Mouse (Mus musculus) spleen, postnatal 10 days (tissue): Measurements from ENCODE around the gene Olfr418.
"Not testable (repeated sequence)": the region's sequence is repeated elsewhere in the genome, so short reads cannot be mapped to it uniquely, and the experiment has no call there.

ENCODE experiments used
- DNase-seq, 2 experiments: peaks; one replicate each; pipeline ENCODE4 v3.0.0; 2021 to 2022; ENCODE audit warnings: low spot score in 2 of 2

Gene Olfr418

GRCm38 (mm10) chr1:173265701-173266100 is at the start of gene Olfr418:
Gene Olfr418 (plus strand): TSS chr1:173266001.
- DNase-seq = no peak

GRCm38 (mm10) chr1:173216481-173216880 is 49.3 kb upstream of the Olfr418 start:
- DNase-seq = no peak

GRCm38 (mm10) chr1:173227081-173227480 is 38.7 kb upstream of the Olfr418 start, which contains the start of gene Fcer1a:
Gene Fcer1a (minus strand): TSS chr1:173227214.
- no peak for DNase-seq

GRCm38 (mm10) chr1:173237004-173237403 is 28.8 kb upstream of the Olfr418 start:
- DNase-seq = not testable (repeated sequence)

GRCm38 (mm10) chr1:173249888-173250287 is 15.9 kb upstream of the Olfr418 start:
- DNase-seq = no peak

DNA sequence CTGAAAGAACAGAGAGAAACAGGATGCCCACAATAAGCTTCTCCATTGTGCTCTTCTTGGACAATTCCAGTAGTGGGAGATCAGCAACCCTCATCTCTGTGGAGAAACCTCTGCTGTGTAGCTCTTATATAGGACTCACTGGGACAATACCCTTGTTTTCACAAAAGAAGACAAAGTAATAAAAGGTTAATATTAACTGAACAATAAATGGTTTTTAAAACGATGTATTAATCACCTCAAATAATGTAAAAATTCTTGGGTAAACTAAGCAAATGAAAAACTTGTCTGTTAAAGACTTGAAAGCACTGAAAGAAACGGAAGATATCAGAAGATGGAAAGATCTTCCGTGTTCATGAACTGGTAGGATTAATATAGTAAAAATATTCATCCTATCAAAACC is 11.9 kb downstream of the Olfr418 start, which contains the start of gene Mptx2:
TSS of gene Mptx2 (minus strand) at position 101 of the 400 bp plus-strand sequence.
- DNase-seq = no peak

DNA sequence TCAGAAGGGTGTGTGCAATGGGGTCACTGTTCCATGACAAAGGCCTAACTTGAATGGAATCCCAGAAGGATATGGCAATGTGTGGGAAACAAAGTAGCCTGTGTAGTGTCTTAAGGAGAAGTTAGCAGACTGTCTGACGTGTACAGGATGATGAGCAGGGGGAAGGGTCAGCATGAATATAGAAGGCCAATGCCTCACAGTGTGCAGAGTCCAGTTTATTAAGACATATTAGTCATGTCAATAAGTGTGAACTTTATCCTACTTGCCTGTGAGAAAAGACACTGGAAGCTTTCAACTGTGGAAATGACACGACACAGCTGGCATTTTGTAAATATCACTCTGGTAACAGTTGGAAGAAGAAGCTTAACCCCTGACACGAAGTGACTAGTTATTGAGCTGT is 37.0 kb downstream of the Olfr418 start:
- DNase-seq = not testable (repeated sequence)

DNA sequence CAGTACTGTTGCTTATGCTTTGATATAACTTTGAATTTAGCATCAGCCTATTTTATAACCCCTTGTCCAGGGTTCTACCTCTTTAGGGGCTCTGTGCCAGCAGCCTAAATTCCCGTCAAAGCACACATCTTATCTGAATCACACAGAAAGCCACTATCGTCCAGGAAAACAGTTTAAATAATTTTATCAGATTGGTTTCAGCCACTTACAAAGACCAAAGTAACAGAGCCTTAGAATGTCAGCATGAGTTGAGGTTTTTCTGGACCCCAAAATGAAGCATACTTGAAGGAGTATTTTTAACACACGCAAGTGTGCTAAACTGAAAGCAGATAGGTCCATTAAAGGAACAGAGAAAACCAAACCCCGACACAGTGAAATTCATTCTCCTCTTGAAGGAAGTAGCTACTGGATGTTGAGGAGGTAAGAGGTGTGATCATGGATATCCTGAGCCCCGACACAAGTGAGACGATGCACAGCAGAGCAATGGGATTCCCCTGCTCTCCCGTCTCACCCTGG is 47.8 kb downstream of the Olfr418 start:
- DNase-seq = not testable (repeated sequence)

- no peak for DNase-seq
These were observed 49.9 kb downstream of the Olfr418 start for GRCm38 (mm10) chr1:173315725-173316124.

GRCm38 (mm10) chr1:173317925-173318477 is 52.2 kb downstream of the Olfr418 start:
- no peak for DNase-seq

- DNase-seq = no peak
These were observed 55.9 kb downstream of the Olfr418 start for GRCm38 (mm10) chr1:173321593-173322248.

- DNase-seq = no peak
These were observed 56.4 kb downstream of the Olfr418 start for GRCm38 (mm10) chr1:173322249-173322627.
